Mouse (Mus musculus): ENCODE measurements at regions not wholly inside any gene's neighbourhood (a gene's known extent, or its start where the extent isn't known, plus 50 kb on each side); places are given as distances from the start of the nearest gene placed in this dataset.

DNA sequence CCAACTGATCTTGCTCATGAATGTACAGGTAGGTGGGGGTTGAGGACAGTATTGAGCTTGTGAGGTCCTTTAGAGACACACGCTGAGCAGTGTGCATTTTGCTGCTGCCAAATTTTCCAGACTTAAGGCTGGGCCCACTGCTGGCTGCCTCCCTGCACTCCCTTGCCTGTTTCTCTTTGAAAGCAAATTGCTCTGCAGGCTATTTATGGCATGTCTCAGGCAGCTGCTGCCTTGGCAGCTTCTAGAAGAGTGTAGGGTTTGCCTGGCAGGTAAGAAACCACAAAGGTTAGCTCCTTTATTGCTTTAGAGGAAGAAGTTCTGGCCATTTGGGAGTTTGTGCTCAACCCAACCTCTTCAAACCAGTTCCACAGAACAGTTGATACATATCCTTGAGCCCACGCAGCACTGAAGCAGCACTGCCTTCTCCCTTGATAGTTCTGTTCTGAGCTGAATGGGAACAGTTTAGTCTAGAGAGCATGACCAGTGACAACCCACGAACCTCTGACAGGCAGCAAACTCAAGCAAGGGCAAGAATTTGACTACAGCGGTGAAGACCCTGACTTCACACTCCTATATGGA lies 274.8 kb upstream of the Adamts9 start:
- no peak for TF ChIP-seq POLR2A (IDR thresholded peaks at IDR 0.05; ENCODE audit: control insufficient read depth in 1 of 2, insufficient read depth in 1 of 2, low read depth in 1 of 2, low read length in 2 of 2, poor library complexity in 1 of 2)
- TF ChIP-seq CTCF (IDR thresholded peaks at IDR 0.05 in 2 of 3, conservative IDR thresholded peaks at IDR 0.05 in 1 of 3; ENCODE audit: control insufficient read depth in 1 of 3, insufficient read depth in 1 of 3, low read depth in 2 of 3, low read length in 3 of 3, poor library complexity in 1 of 3, severe bottlenecking in 1 of 3): no peak
- TF ChIP-seq USF1 (IDR thresholded peaks at IDR 0.05; ENCODE audit: low read depth, low read length): no peak
- TF ChIP-seq TBP (IDR thresholded peaks at IDR 0.05; ENCODE audit: low read depth, low read length): no peak
